Mouse (Mus musculus) cerebellum, adult 18-20 months (tissue): ENCODE data around the gene Msh4.
"Not testable (repeated sequence)": the region's sequence is repeated elsewhere in the genome, so short reads cannot be mapped to it uniquely, and the experiment has no call there.

Experiments used
- DNase-seq, 2 experiments: peaks; one replicate each; pipeline ENCODE4 v3.0.0; 2021

The Msh4 gene

GRCm38 (mm10) chr3:153911197-153911881, 5.4 kb upstream of the Msh4 start:
- peak; percentile 36 to 47 for DNase-seq

GRCm38 (mm10) chr3:153910489-153910888, 4.6 kb upstream of the Msh4 start:
- no peak for DNase-seq

- DNase-seq: no peak
Observed at GRCm38 (mm10) chr3:153908919-153909318, 3.0 kb upstream of the Msh4 start.

GRCm38 (mm10) chr3:153905251-153906135, 445 bp downstream of the Msh4 start:
- DNase-seq: peak in 1 of 2 experiments; percentile 25

- peak; percentile 50 to 68 for DNase-seq
Observed at GRCm38 (mm10) chr3:153904586-153904985, 1.4 kb downstream of the Msh4 start.

GRCm38 (mm10) chr3:153902595-153902994, 3.3 kb downstream of the Msh4 start:
- DNase-seq: no peak

- DNase-seq: no peak
Observed at GRCm38 (mm10) chr3:153901904-153902303, 4.0 kb downstream of the Msh4 start.

- DNase-seq: no peak
Observed at GRCm38 (mm10) chr3:153897216-153897615, 8.7 kb downstream of the Msh4 start.

- no peak for DNase-seq
Observed at GRCm38 (mm10) chr3:153895454-153895853, 10.5 kb downstream of the Msh4 start.

- no peak for DNase-seq
Observed at GRCm38 (mm10) chr3:153889188-153889781, 16.7 kb downstream of the Msh4 start.

- no peak for DNase-seq
Observed at GRCm38 (mm10) chr3:153888141-153888540, 17.8 kb downstream of the Msh4 start.

GRCm38 (mm10) chr3:153886296-153886695, 19.6 kb downstream of the Msh4 start:
- DNase-seq: no peak

GRCm38 (mm10) chr3:153871396-153871795, 34.5 kb downstream of the Msh4 start:
- no peak for DNase-seq

GRCm38 (mm10) chr3:153867149-153868136, 38.5 kb downstream of the Msh4 start:
- DNase-seq: no peak

GRCm38 (mm10) chr3:153864636-153865429, 41.1 kb downstream of the Msh4 start:
- no peak for DNase-seq

- no peak for DNase-seq
Observed at GRCm38 (mm10) chr3:153863816-153864215, 42.1 kb downstream of the Msh4 start.

GRCm38 (mm10) chr3:153860392-153860791, 45.5 kb downstream of the Msh4 start:
- not testable (repeated sequence) for DNase-seq

GRCm38 (mm10) chr3:153858350-153859001, 47.5 kb downstream of the Msh4 start:
- no peak for DNase-seq

GRCm38 (mm10) chr3:153852266-153852665, 53.7 kb downstream of the Msh4 start:
- no peak for DNase-seq

GRCm38 (mm10) chr3:153850759-153851158, 55.2 kb downstream of the Msh4 start:
- DNase-seq: no peak
